Mouse (Mus musculus) A20 (cell line): ENCODE results near the gene Ezh2.

Experiments used
- DNase-seq: peaks from one replicate; pipeline ENCODE4 v3.0.0-alpha.2; 2011; ENCODE audit warnings: low read depth, low spot score

Gene Ezh2

DNA sequence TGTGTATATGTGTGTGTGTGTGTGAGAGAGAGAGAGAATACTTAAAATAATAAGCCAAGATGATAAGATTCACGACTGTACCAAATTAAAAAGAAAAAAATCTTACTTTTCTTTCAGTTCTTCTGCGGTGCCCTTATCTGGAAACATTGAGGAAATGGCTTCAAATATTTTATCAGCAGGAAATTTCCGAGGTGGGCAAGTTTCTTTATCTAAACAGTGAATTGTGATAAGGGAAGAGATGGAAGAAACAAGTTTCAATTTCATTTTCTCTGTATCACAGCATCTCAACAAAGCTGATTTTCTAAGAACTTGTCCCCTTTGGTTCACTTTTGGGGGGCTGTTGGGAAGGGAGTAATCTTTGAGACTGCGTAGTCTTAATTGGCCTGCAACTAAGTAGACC, 42.9 kb downstream of the Ezh2 start:
- no peak for DNase-seq

DNA sequence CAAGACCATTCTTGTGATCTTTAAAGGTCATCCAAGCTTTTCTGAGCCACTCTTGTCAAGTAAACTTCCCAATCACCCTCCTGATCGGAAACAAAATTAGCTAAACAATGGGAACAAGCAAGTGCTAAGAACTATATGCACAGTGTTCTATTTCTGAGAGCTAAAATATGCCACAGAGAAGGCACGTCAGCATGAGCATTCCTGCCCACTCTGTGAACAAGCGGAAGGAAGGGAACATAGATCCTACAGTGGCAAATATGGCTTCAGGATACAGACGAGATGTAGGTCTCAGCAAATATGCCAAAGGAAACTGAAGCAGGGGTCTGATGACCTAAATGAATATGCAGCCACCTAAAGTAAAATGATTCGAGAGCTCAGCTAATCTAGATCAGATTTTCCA, 59.8 kb downstream of the Ezh2 start:
- no peak for DNase-seq

GRCm38 (mm10) chr6:47532547-47532946, 62.6 kb downstream of the Ezh2 start:
- no peak for DNase-seq

- no peak for DNase-seq
These were observed 67.5 kb downstream of the Ezh2 start for GRCm38 (mm10) chr6:47527655-47528054.

GRCm38 (mm10) chr6:47527129-47527528, 68.0 kb downstream of the Ezh2 start:
- no peak for DNase-seq

DNA sequence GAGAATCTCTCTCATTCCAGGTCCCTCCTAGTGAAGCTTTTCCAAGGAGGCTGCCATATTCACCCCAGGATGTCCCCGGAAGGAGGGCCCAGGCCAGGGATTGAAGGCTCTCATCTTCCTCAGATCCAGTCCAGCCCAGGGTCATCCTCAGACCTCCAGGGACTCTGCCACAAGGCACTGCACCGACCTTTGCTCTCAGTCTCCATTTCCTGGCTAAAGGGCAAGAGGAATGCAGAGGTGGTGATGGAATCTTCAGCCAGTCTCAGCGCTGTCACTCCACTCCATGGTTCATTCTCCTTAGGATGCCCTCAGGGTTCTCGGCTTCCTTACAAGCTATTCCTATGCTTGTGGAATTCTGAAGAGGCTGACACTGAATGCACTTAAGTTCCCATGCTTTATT, 68.7 kb downstream of the Ezh2 start:
- DNase-seq: no peak

- DNase-seq: no peak
These were observed 70.1 kb downstream of the Ezh2 start for GRCm38 (mm10) chr6:47525041-47525440.

- DNase-seq: no peak
These were observed 72.7 kb downstream of the Ezh2 start for GRCm38 (mm10) chr6:47522431-47522830.

- DNase-seq: no peak
These were observed 75.1 kb downstream of the Ezh2 start for GRCm38 (mm10) chr6:47520030-47520429.

GRCm38 (mm10) chr6:47494562-47494961, 100.6 kb downstream of the Ezh2 start:
- DNase-seq: no peak

DNA sequence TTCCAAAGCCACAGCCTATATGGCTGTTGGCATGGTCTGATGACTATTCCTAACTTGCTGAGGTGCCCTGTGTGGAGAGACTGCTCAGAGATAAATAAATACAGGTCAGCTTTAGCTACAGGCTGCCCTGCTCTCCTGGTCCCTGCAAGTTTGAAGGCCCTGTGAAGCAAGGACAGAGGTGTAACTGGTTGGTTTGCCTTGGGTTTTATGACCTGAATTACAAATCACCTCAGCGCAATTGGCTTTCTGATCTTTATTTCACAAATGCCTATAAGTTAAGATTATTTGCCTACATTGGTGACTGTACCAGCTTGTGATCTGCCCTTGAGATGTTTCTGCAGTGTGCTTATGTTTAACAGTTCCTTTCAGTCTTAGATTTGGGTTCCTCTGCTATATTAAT, 113.1 kb downstream of the Ezh2 start:
- DNase-seq: no peak
